Mouse (Mus musculus): ENCODE measurements around the gene Hivep3.

The Hivep3 gene

GRCm38 (mm10) chr4:119733184-119733880 lies at the start of gene Hivep3:
TSS of gene Hivep3 (plus strand) at chr4:119733784.
- DNase-seq (ENCODE audit: low read depth, low spot score) = peak; percentile 98

DNA sequence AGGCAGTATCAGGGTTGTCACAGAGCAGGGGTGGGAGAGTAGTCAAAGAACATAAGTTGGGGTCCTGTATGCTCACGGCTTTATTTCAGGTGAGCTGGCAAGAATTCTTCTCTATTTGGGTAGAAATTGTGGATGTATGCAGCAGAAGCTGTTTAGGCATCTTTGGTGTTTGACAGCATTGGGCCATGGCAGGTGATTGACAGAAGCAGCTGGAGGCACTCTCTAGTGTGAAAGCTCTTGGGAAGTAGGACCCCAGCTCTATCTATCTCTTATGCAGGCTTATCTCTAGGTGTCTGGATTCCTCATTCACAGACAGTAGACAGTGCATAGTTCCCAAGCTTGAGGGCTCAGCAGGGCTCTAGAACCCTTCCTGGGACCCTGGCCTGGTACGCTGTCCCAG lies 47.8 kb upstream of the Hivep3 start:
- DNase-seq (ENCODE audit: low read depth, low spot score) = no peak

GRCm38 (mm10) chr4:119698339-119698738 lies 35.2 kb upstream of the Hivep3 start:
- DNase-seq (ENCODE audit: low read depth, low spot score) = no peak

GRCm38 (mm10) chr4:119701269-119701954 lies 32.2 kb upstream of the Hivep3 start:
- DNase-seq (ENCODE audit: low read depth, low spot score) = no peak

GRCm38 (mm10) chr4:119703965-119704364 lies 29.6 kb upstream of the Hivep3 start:
- no peak for DNase-seq (ENCODE audit: low read depth, low spot score)

GRCm38 (mm10) chr4:119707326-119707725 lies 26.3 kb upstream of the Hivep3 start:
- DNase-seq (ENCODE audit: low read depth, low spot score) = no peak

DNA sequence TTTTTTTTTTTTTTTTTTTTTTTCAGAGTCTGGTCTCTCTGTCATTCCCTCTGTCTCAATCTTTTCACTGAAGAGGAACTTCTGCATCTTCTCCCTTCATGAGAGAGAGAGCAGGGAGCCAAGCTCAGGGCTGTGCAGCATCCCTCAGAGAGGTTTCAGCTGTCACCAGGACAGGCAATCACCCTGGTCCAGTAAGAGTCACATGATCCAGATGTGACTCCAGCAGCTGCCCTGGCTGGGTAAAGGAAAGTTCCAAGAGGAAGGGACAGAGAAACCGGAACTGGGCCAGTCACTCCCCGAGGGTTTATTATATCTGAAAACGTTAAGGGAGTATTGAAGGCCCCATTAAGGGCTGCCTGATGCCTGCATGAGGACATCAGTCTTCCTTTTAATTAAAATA lies 25.8 kb upstream of the Hivep3 start:
- DNase-seq (ENCODE audit: low read depth, low spot score) = no peak

DNA sequence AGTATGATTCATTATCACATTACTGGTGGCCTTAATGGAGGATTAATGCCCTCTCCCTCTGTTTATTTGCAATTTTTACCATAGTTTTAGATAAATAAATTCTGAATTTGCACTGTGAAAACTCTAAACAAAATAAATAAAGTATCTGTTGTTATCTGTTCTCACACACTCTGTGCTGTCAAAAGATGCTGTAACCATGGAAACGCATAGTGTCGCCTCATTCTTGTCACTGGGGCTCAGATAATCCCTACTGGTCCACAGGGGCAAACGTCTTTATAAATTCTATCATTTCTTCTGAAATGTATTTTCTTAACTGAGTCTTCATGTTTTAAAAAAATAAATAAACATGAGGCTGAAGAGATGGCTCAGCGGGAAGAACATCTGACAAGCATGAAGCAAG lies 23.4 kb upstream of the Hivep3 start:
- no peak for DNase-seq (ENCODE audit: low read depth, low spot score)

DNA sequence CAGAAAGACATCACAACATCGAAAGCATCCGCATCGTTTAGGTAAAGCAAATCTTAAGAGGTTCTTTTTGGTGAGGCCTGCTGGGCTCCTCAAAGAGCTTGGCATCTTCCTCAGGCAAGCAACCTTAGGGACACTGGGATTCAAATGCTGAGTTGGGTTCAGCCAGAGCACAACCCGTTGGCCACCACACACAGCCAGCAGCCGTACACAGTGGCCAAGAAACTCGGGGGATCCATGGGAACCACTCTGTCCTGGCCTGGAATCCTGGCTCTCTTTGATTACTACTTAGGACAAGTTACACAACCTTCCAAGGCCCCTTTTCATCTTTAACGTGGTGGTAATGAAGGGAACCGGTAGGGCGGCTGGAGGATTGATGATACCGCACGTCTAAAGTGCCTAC lies 16.1 kb upstream of the Hivep3 start:
- DNase-seq (ENCODE audit: low read depth, low spot score) = no peak

GRCm38 (mm10) chr4:119721531-119721930 lies 12.1 kb upstream of the Hivep3 start:
- no peak for DNase-seq (ENCODE audit: low read depth, low spot score)

GRCm38 (mm10) chr4:119726074-119726473 lies 7.5 kb upstream of the Hivep3 start:
- no peak for DNase-seq (ENCODE audit: low read depth, low spot score)

DNA sequence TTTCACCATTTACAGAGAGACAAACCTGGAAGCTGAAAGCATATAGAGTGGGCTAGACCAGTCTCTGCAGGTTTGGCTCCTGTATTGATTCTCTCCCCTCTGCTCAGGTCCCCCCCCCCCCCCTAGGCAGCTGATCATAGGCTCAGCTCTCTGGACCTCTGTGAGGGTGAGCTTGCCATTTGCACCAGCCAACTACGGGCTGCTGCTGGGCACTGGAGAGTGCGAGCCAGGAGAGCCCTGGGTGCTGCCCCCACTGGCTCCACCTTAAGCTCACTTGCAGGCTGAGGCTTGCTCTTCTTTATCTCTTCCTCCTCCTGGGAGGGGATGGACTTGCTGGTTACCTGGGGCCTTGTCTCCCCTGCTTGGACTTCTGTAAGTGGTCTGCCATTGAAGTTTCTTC lies 5.7 kb upstream of the Hivep3 start:
- DNase-seq (ENCODE audit: low read depth, low spot score) = no peak

GRCm38 (mm10) chr4:119733942-119734341 lies 358 bp downstream of the Hivep3 start:
- no peak for DNase-seq (ENCODE audit: low read depth, low spot score)

GRCm38 (mm10) chr4:119734352-119734751 lies 768 bp downstream of the Hivep3 start:
- no peak for DNase-seq (ENCODE audit: low read depth, low spot score)

DNA sequence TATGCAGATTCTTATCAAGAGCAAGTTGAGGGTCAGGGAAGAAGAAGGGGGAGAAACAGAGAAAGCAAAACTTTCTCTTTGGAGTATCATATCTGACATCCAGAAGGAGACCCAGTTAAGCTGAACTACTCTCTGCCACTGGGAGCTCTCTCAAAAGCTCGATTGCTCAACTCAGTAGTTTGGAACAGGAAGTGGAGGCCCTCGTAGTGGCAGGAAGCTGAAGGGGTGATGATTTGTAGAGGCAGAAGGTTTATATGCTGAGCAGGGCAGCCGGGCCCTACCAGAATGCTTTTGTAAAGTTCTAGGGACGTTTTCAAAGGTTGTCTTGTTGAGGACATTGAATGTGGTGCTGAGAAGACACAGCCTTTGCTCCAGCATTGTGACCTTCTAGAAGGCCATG lies 5.1 kb downstream of the Hivep3 start:
- DNase-seq (ENCODE audit: low read depth, low spot score) = no peak

DNA sequence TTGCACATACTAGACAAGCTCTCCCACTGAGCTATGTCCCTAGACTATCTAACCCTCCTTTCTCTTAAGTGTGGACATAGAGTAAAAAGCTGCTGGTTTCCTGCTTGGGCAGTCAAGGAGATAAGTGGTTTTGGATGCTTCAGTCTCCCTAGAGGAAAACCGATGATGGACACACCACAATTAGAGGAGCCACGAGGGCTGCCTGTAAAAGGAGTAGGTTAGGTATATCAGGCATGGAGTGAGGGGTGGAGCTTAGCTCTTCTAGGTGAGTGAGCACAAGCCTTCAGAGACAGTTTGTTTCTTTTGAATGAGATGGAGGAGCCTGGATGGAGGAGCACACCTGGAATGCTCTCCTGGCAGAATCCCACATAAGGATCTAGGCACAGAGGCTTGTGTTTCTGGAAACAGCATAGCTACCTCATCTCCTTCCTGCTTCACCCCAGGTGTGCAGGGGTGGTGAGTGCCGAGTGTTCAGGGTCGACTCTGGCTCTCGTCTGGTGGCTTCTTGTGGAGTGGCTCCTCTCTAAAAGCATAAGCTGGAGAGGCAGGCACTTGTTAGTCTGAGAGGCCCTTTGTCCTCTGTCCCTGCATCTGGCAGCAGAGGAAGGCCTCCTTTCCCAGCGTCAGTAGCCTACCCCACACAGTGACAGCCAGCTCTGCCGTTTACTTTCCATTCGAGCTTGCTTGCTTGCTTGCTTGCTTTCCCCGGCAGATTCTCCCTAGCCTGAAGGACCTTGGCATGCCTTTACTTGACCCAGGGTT lies 5.9 kb downstream of the Hivep3 start:
- no peak for DNase-seq (ENCODE audit: low read depth, low spot score)

- no peak for DNase-seq (ENCODE audit: low read depth, low spot score)
Observed at GRCm38 (mm10) chr4:119748341-119748740, 14.8 kb downstream of the Hivep3 start.

DNA sequence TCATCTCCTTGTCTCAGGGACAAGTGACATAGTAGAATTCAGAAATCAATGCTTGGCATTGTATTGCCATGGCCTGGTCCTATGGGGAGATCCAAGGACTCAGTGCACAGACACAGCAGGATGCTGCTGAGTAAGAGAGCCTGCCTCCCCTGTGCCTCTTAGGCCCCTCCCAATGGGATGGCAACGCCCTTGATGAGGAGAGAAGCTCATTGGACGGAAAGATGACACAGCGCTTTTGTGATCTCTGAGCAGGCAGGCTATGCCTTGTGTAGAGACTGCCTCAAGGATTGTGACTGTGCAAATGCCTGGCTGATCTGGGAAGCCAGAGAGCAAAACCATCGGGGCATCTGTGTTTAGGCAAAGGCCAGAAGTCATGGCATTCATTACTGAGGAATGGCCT lies 16.6 kb downstream of the Hivep3 start:
- DNase-seq (ENCODE audit: low read depth, low spot score) = no peak

DNA sequence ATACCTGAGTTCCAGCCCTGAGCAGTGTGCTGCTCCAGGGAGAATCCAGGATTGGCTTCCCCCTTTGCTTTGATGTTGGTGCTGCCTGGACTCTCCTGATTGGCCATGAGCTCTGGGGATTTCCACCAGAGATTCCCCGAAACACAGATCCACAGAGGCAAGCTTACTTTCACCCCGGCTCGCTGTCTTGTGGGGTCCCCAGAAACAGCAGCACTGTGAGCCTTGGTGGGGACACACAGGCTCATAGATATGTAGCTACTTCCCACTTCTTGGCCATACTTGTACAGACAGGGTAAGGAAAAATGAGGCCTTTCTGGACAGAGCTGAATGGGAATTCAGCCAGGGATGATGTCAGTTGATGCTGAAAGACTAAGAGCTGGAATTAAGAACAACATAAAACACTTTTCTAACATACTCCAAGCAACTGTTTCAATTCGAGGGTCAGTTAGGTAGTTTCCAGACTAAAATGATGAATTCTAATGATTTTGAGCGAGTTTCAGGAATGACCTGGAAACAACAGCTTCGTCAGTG lies 17.2 kb downstream of the Hivep3 start:
- no peak for DNase-seq (ENCODE audit: low read depth, low spot score)

DNA sequence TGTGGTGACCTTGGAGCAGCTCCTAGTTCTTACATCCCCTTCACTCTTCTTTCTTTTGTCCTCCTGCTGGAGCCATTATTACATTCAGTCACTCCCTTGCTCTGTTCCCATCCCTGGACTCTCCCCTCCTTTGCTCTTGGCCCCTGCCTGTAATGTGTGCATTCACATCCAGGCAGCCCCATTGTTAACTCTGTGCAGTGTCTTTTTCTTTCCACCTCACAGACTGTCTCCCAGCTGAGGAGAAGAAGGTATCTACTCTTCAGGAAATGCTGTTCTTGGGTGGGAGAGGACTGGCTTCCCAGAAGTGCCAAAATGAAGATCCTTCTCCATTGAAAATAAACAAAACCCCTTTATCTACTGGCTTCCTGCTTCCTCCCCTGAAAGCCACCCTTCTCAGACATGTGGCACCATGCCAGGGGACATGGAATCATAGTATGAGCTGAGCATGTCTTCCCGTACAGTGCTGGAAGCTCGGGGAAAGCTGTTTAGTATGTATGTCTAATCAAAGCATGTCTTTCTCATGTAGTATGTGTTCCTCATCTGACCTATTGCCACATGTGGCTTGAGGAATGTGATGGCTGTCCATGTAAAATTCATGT lies 17.9 kb downstream of the Hivep3 start:
- no peak for DNase-seq (ENCODE audit: low read depth, low spot score)

DNA sequence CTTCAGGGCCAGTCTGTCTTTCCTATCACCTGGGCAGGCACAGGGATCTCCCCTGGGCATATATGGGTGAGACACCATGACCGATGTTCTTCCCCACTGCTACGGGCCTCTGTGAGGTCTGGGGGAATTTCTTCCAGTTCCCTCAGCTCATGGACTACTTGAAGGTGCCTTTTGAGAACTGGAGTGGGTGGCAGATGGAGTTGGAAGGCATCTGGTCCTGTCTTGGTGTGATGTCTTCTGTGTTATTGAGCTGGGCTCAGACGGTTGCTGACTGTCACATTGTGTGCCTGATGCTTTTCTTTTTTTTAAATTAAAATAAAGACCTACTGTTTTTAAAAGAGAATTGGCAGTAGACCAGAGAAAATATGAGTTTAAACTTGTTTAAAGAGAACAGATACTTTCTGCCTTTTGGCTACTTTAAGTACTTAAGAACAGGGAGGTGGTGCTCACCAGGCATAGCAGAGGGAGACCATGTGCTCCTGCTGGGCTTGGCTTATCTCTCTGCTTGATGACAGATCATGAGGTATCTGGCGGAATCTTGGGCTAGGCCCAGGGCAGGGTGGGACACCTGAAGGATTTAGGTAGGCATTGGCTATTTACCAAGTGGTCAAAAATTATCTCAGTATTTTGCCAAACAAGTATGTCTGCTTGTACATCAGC lies 26.1 kb downstream of the Hivep3 start:
- no peak for DNase-seq (ENCODE audit: low read depth, low spot score)

Measured in retina, adult 2 months (tissue).